Mouse (Mus musculus) liver (tissue): ENCODE measurements around the gene Ppp4r4.
"Not testable (repeated sequence)": the region's sequence is repeated elsewhere in the genome, so short reads cannot be mapped to it uniquely, and the experiment has no call there.

Experiments used
- DNase-seq: peaks from one replicate; pipeline ENCODE4 v3.0.0-alpha.2; 2020; ENCODE audit warnings: mixed read lengths

Ppp4r4 gene

GRCm38 (mm10) chr12:103540429-103540828 lies 8.3 kb downstream of the Ppp4r4 start:
- no peak for DNase-seq

- no peak for DNase-seq
Measured at GRCm38 (mm10) chr12:103543351-103543750, 11.3 kb downstream of the Ppp4r4 start.

DNA sequence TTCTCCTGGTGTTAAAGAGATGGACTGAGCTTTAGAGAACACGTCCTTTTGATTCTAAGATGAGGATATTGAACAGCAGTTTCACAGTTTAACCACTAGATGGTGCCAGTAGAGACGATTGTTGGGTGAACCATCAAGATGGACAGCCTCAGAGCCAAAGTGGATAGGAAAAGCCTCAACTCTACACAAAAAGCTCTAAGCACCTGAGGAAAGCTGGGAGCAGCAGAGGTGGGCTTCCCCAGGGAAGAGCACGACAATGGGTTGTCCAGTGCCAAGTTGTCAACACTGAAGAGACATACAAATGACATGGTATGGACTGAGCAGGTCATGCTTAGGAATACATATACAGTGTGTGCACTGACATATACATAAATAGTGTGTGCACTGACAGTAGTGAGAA lies 12.1 kb downstream of the Ppp4r4 start:
- no peak for DNase-seq

DNA sequence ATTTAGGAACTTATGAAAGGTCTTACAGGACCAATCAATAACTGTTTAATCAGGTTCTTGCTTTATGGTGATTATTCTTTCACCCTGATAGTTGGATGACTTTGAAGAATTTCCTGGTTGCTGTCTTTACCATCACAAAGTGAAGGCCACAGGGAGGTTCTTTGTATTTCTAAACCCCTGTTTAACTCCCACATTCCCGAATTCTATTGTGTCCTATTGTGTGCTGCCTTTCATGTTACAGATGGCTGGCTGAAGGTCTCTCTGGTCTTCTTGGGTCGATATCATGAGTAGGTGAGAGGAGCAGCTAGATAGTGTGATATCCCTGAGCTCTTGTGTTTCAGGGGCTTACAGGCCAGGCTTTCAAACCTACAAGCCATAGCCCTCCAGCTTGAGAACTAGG lies 15.4 kb downstream of the Ppp4r4 start:
- no peak for DNase-seq

DNA sequence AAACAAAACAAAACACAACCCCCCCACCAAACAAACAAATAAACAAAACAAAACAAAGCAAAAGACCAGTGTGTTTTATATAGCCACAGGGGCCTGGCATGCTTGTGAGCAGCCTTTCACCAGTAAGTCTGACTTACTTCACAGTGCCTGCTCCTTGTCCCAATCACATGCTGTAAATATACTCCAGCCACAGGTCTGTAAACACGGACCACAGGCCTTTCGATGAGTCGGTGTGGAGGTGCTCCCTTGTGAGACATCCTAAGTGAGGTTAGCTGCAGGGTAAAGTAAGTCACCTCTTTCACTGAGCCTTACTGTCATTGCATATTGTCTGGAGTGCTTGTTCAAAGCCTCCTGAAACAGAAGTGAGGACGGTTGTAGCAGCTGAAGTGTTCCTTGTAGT lies 16.4 kb downstream of the Ppp4r4 start:
- no peak for DNase-seq

- no peak for DNase-seq
Measured at GRCm38 (mm10) chr12:103550047-103550446, 18.0 kb downstream of the Ppp4r4 start.

GRCm38 (mm10) chr12:103551422-103551821 lies 19.3 kb downstream of the Ppp4r4 start:
- no peak for DNase-seq

DNA sequence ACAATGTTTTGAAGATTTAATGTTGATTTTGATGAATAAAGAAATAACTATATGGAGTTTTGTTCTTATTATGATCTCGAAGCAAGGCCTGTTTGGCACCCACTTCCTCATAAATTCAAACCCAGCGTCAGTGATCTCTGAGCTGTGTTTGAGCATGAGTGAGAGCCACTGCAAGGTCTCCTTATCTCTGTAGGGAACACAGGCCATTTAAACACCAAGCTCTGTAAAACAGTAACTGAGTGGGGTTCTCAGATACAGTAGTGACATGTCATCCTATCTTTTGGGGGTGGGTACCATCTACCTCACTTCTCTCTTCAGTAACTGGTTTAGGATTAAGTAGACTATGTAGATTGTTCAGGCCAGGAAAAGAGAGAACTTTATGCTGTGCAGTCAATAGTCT lies 20.4 kb downstream of the Ppp4r4 start:
- DNase-seq, result no peak

DNA sequence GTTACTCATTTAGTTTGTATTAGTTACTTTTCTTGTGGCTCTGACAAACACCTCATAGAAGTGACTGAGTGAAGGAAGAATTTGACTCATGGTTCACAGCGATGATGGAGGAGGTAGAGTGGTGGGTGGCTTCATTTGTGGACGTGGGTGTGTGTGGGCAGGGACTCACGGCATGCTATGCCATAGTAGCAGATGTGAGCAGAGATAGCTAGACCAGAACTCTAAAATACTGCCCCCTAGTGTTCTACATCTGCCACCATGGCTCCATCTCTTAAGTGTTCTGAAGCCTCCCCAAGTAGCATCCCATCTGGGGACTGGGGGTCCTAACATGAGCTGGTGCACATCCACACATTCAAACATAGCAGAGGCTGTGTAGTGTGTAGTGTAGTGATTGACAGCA lies 21.4 kb downstream of the Ppp4r4 start:
- DNase-seq, result no peak

- DNase-seq, result no peak
Measured at GRCm38 (mm10) chr12:103556856-103557255, 24.8 kb downstream of the Ppp4r4 start.

- DNase-seq, result no peak
Measured at GRCm38 (mm10) chr12:103564726-103565125, 32.6 kb downstream of the Ppp4r4 start.

DNA sequence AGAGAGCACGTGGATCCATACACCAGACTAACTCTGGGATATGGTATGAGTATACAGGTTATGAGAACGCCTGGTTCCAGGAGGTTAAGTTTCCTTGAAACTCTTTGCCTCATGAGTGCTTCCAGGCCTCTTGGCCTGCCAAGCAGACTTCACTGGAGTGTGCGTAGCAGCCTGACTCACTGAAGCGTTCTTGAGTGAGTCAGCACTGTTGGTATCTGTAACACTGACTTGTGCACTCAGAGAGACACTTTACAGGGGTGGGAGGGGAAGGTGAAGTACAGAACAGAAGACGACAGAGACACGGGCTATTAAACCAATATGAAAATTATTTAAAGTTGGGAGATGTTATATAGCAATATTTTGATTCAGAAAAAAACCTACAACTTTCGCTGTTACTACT lies 33.1 kb downstream of the Ppp4r4 start:
- DNase-seq, result no peak

DNA sequence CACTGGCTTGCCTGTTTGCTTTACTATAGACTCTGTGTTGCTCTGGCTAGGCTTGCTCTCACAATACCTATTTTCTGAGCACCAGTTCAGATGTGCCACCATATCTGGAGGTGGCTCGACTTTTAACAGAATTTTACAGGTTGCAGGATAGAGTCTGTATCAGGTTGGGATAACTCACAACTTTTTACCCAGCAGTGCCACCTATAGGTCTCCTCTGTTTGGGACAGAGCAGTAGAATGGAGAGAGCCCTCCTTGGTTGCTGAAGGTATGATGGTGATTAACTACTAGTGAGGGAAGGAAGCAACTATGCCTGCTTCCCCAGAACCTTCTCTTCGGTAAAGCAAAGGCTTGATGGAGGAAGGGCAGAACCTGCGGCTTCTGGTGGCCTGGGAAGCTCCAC lies 35.0 kb downstream of the Ppp4r4 start:
- DNase-seq, result no peak

DNA sequence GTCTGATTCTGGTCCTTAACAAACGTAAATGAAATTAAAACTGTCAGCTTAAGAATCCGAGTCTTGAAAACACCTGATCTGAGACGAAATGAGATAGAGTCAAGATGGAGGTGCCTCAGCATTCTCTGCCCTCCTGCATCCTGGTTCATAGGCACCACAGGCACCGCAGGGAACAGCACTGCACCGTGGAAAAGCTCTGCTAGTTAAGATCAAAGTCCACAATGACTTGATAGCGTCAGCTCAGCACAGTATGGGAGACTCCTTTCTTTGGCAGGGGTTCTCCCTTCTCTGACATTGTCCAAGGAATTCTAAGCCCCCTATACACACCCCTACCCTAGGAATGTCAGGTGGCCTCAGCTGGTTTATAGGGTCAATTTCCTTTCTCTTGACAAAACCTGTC lies 37.6 kb downstream of the Ppp4r4 start:
- no peak for DNase-seq

GRCm38 (mm10) chr12:103578148-103578547 lies 46.1 kb downstream of the Ppp4r4 start:
- not testable (repeated sequence) for DNase-seq

DNA sequence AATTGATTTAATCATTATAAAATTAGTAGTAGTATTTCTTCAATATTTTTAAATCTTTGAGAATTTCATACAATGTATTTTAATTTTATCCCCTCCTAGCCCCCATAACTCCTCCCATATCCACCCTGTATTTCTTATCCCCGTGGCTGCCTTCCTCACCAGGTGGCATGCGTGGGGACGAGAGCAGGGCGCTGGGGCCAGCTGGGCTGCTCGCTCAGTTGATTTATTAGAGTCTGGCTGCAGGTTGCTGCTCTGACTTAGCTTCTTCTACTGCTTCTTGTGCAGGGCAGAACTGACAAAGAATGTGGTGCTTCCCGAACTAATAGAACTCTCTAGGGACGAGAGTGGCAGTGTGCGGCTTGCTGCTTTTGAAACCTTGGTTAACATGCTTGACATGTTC lies 51.7 kb downstream of the Ppp4r4 start:
- no peak for DNase-seq

GRCm38 (mm10) chr12:103598411-103598810 lies 66.3 kb downstream of the Ppp4r4 start:
- DNase-seq, result no peak

GRCm38 (mm10) chr12:103600364-103600763 lies 68.3 kb downstream of the Ppp4r4 start:
- DNase-seq, result no peak

GRCm38 (mm10) chr12:103601839-103602238 lies 69.8 kb downstream of the Ppp4r4 start:
- no peak for DNase-seq

DNA sequence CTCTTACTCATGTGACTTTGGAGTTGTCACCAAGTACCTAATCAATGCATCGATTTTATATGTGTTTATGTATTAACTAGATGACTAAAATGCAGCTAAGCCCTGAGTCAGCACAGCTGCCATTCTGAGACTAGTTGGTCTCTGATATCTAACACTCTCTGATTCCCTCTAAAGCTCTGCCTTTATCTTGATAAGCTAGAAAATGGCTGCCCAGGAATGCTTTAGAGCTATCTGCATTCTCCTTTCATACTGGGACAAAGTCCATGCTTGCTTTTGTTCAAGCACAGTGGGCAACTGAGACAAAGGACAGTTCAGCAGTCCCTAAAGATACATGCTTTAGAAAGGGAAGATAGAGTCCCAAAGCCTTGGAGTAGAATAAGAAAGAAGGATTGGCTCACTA lies 83.1 kb downstream of the Ppp4r4 start:
- DNase-seq, result no peak

GRCm38 (mm10) chr12:103615734-103616133 lies 83.7 kb downstream of the Ppp4r4 start:
- DNase-seq, result no peak

GRCm38 (mm10) chr12:103616860-103617261 lies 84.8 kb downstream of the Ppp4r4 start:
- peak; percentile 17 for DNase-seq

- peak; percentile 21 for DNase-seq
Measured at GRCm38 (mm10) chr12:103631203-103631612, 99.1 kb downstream of the Ppp4r4 start, which contains the start of gene Serpina10. Serpina10 (minus strand) TSS chr12:103631444.

GRCm38 (mm10) chr12:103634430-103634829 lies 102.3 kb downstream of the Ppp4r4 start:
- DNase-seq, result no peak

DNA sequence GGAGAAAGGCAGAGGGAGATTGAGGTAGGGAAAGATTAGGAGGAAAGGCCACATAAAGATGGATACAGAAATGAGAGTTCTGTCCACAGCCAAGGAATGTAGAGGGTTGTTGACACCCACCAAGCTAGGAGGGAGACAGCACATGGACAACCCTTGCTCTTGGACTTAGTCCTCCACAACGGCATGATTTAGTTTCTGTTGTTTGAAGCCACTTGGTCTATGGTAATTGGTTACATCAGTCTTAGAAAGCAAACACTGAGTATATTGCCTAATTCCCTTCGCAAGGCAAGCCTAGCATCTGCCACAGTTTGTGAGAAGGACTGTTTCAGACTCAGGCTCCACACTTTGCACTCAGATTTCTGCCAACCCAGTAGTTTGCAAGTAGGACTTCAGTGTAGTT lies 103.8 kb downstream of the Ppp4r4 start:
- no peak for DNase-seq

DNA sequence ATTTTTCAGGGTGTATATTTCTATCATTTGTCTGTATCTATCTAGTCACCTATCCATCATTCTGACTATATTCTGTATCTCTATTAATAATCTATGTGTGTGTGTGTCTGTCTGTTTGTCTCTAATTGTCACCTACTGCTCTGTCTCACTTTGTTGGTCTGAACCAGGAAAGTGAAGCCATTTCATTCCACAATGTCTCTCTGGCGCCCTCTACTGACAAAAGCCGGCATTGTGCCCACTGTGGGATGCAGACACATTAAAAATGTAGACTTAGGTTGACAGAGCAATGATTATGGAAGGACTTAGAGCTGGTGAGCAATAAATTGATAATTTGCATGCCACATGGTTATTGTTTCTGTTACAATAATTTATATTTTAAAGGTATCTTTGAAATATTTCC lies 111.3 kb downstream of the Ppp4r4 start:
- DNase-seq, result peak; percentile 74
